Mouse (Mus musculus) midbrain, embryonic 12.5 days (tissue): ENCODE measurements around the gene D930048N14Rik. TPM values are rescaled to one million over a fixed set of nuclear protein-coding genes. Genes with fewer than 3 reads are reported as not detected.

ENCODE experiments used
- ATAC-seq: fragments of 200-750 bp; cut with Nextera tagmentation; 2 replicates; pipeline ENCODE4 v1.8.0; 2017; ENCODE audit warnings: low read depth, moderate TSS enrichment, moderate library complexity; ENCODE audit not compliant: low FRiP score
- H3K27ac ChIP-seq: fragments of 300-500 bp; sonication (generic); replicated peaks from 2 replicates; pipeline ENCODE4 v1.5.1; 2016; ENCODE audit warnings: mild to moderate bottlenecking
- H3K27me3 ChIP-seq: fragments of 300-500 bp; sonication (generic); 2 replicates; pipeline ENCODE4 v1.6.1; 2016; ENCODE audit warnings: mild to moderate bottlenecking
- H3K36me3 ChIP-seq: fragments of 300-500 bp; sonication (generic); 2 replicates; pipeline ENCODE4 v1.6.1; 2016
- H3K4me1 ChIP-seq: fragments of 300-500 bp; sonication (generic); 2 replicates; pipeline ENCODE4 v1.6.1; 2016
- H3K4me2 ChIP-seq: fragments of 300-500 bp; sonication (generic); replicated peaks from 2 replicates; pipeline ENCODE4 v1.6.1; 2016; ENCODE audit warnings: mild to moderate bottlenecking, moderate library complexity
- H3K4me3 ChIP-seq: fragments of 300-500 bp; sonication (generic); 2 replicates; pipeline ENCODE4 v1.5.1; 2016; ENCODE audit warnings: mild to moderate bottlenecking
- H3K9ac ChIP-seq: fragments of 300-500 bp; sonication (generic); replicated peaks from 2 replicates; pipeline ENCODE4 v1.6.1; 2016; ENCODE audit warnings: mild to moderate bottlenecking, moderate library complexity
- H3K9me3 ChIP-seq: fragments of 300-500 bp; sonication (generic); 2 replicates; pipeline ENCODE4 v1.6.1; 2016; ENCODE audit warnings: mild to moderate bottlenecking
- WGBS: fragments of 180-500 bp; shearing (Covaris S2); methylation state at CpG from one replicate; pipeline ENCODE4 v1.1.7; 2016; 5-methylcytosine and 5-hydroxymethylcytosine counted together
- polyA plus RNA-seq: library from polyadenylated mRNA; unstranded; fragments of >200 nt; fragmentation: Nextera tagmentation; extraction: Ambion mirVana; gene quantifications from 2 replicates; pipeline ENCODE4 v1.2.1, GENCODE M21; 2016

The D930048N14Rik gene
- polyA plus RNA-seq, 1 experiment from 2014 or later: 0.51 TPM

DNA sequence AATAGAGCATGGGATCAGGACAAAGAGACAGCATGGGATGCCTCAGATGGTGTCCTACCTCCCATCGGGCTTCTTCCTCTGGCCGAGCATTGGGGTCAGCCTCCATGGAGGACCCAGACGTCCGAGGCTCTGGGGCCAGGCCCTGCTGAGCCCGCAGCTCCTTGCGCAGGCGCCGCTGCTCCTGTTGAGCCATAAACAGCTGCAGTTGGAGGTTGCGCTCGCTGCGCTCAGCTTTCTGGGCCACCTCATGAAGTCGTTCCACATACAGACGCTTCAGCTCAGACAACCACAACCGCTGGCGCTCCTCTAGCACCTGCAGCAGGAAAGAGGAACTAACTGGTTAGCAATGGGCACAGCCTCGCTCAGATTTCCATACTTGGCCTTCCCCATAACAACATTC, 6.5 kb upstream of the D930048N14Rik start:
- H3K9me3 ChIP-seq: no peaks in the 10 kb centered on the region
- no peak overlapping the region for H3K9ac ChIP-seq
- no peak for ATAC-seq
- no peak overlapping the region for H3K27ac ChIP-seq
- H3K4me2 ChIP-seq: no peak overlapping the region
- peaks cover 1% of the 10 kb centered on the region; the same call in 1 of the 2 replicates for H3K27me3 ChIP-seq
- no peak overlapping the region for H3K4me3 ChIP-seq
- H3K36me3 ChIP-seq: 0 out of 2 replicates have a peak, but pooled peaks cover 3% of the 10 kb centered on the region
- WGBS: 76% methylated on average over 16 of the region's 16 CpGs
- H3K4me1 ChIP-seq: peaks cover 14% of the 10 kb centered on the region

DNA sequence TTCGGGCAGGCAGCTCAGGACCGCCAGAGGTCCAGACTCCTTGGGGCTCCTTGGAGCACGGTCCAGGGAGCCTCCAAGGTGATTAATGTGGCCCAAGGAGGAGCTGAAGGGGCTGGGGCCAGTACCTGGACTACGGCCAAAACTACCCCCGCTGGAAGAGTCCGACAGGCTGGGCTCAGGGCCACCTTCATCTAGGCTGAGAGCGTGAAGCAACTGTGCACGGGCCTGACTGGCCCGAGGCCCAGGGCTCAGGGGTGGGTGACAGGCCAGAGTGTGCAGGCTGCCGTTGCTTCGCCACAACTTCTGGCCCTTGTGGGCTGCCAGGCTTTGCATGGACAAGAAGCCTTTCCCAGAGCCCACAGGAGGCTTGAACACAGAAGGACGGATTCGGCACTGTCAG, 5.5 kb upstream of the D930048N14Rik start:
- WGBS: 94% methylated on average over 13 of the region's 13 CpGs
- no peak overlapping the region for H3K4me2 ChIP-seq
- H3K27me3 ChIP-seq: peaks cover 12% of the 10 kb centered on the region
- no peaks in the 10 kb centered on the region for H3K9me3 ChIP-seq
- no peak overlapping the region for H3K27ac ChIP-seq
- peaks cover 25% of the 10 kb centered on the region for H3K4me1 ChIP-seq
- H3K4me3 ChIP-seq: no peak overlapping the region
- no peak for ATAC-seq
- H3K9ac ChIP-seq: no peak overlapping the region
- 0 out of 2 replicates have a peak, but pooled peaks cover 3% of the 10 kb centered on the region for H3K36me3 ChIP-seq

DNA sequence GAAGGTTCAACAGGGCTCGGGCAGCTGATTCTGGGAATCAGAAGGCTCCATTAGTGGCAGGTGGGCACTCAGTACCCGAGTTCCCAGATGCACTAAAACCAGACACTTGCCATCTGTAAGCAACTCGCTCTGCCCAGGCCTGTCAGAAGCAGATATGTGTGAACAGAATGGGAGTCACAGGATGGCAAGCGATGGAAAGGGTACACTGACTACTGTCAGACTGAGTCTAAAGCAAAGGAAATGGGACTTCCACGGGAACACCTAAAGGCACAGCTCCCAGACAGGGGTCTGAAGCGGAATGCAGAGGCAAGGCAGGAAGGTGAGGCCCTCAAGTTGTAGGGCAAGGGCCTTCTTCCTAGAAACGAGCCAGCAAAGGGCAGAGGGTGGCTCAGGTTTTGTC, 4.5 kb upstream of the D930048N14Rik start:
- Histone ChIP-seq H3K27ac (no peak overlapping the region), H3K4me3 (no peak overlapping the region), H3K4me2 (no peak overlapping the region), H3K27me3 (peaks cover 21% of the 10 kb centered on the region), H3K36me3 (0 out of 2 replicates have a peak, but pooled peaks cover 3% of the 10 kb centered on the region), H3K9ac (no peak overlapping the region), H3K9me3 (no peaks in the 10 kb centered on the region), H3K4me1 (peaks cover 31% of the 10 kb centered on the region)
- WGBS: 88% methylated on average over 7 of the region's 7 CpGs
- no peak for ATAC-seq

DNA sequence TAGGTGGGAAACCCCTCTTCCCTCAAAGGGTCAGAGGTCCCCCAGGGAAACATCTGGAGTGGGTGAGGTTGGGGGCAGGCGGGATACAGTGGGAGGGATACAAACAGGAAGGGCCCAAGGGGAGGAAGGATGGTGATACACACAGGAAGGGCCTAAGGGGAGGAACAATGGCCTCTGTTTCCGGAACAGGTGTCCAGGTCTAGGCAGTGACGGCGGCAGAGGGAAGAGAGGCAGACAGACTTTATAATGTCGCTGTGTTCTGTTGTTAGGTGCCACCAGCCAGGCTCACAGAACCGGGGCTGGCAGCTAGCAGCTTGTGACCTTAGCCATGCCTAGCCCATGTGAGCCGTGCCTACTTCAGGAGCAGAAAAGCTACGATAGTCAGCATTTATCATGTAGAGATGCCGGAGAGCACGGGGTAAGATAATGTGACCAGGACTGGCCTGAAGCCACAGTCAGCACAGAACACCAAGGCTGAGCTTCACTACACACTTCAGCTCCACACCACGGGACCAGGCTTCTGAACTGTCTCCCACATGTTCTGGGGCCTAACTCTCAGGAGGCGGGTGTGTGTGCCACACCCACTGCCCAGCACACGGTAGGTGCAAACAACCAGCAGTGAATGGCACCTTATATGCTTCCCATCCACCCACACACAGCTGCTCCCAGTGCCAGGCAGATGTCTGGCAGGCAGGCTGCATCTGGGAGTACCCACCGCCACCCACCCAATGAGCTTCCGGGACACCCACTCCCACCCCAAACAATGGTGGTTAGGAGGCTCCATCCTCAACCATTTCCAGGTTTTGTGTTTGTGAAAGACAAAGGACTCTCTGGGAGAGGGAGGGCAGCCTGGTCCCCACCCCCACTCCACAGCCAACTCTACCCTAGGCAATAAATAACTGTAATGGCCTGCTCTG, 3.7 kb upstream of the D930048N14Rik start:
- ATAC-seq: no peak
- peaks cover 29% of the 10 kb centered on the region for H3K27me3 ChIP-seq
- H3K4me1 ChIP-seq: peaks cover 31% of the 10 kb centered on the region
- H3K4me3 ChIP-seq: no peak overlapping the region
- no peaks in the 10 kb centered on the region for H3K9me3 ChIP-seq
- no peak overlapping the region for H3K9ac ChIP-seq
- 86% methylated on average over 15 of the region's 15 CpGs for WGBS
- 0 out of 2 replicates have a peak overlapping the region, but pooled peaks have one; percentile 4 for H3K27ac ChIP-seq
- H3K36me3 ChIP-seq: 0 out of 2 replicates have a peak, but pooled peaks cover 3% of the 10 kb centered on the region
- no peak overlapping the region for H3K4me2 ChIP-seq

DNA sequence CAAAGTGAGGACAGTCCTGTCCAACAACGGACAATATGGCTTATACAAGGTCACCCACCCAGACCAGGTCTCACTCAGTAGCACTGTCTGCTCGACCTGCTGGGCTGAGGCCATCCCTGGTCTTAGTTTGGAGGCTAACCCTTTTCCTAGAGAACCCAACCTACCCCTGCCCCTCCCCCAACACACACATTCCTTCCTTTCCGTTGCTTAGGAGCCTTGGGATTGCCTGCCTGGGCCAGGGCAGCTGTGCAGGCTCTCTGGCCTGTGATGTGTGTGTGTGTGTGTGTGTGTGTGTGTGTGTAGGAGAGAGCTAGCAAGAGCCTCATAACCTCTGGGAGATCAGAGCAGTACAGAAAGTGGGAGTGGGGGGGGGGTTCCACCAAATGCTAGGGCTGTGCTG, 2.2 kb upstream of the D930048N14Rik start:
- peak; percentile 79 for ATAC-seq
- Histone ChIP-seq H3K4me3 (no peak overlapping the region), H3K9ac (0 out of 2 replicates have a peak overlapping the region, but pooled peaks have one; percentile 31), H3K4me1 (peaks cover 31% of the 10 kb centered on the region), H3K36me3 (0 out of 2 replicates have a peak, but pooled peaks cover 3% of the 10 kb centered on the region), H3K4me2 (peak overlapping the region; percentile 87), H3K27ac (peak overlapping the region; percentile 43; the same call in 1 of the 2 replicates), H3K27me3 (peaks cover 30% of the 10 kb centered on the region), H3K9me3 (no peaks in the 10 kb centered on the region)
- WGBS: 8% methylated on average over 3 of the region's 3 CpGs

DNA sequence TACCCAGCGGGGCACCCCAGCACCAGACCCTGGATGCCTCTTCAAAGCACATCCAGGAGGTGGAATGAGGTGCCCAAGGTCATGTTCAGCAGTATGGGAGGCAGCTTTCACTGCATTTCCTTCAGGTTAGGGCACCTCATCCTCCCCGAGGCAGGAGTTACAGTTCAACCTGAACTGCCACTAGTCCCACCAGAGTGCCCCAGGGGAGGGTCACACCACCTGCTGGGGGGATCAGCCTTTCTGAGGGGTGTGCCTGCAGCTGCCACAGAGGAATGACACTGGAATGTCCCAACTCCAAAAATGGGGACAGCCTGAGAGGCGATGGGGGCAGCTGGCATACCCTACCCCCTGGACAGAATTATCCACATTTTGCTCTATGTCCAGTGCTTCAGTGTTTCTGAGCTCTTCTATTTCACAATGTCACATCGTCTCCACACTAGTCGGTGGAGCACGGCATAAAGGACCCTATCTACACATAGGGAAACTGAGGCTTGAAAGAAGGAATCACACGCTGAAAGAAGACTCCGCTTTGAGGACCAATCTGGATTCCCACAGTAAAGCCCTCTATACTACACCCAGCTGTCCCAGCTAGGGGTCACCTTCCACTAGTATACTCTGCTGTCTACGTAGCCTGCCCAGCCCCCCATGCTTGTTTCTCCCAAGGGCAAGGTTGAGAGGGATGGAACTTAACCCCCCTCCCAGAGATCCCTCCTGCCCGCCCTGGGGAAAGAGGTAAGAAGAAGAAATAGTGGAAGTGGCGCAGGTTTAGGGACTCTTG, 1.5 kb upstream of the D930048N14Rik start:
- Histone ChIP-seq H3K36me3 (no peaks in the 10 kb centered on the region), H3K4me3 (peak overlapping the region; percentile 58; the same call in 1 of the 2 replicates), H3K4me1 (peaks cover 31% of the 10 kb centered on the region), H3K4me2 (peak overlapping the region; percentile 87), H3K9me3 (no peaks in the 10 kb centered on the region), H3K27ac (peak overlapping the region; percentile 43; the same call in 1 of the 2 replicates), H3K27me3 (peaks cover 30% of the 10 kb centered on the region), H3K9ac (0 out of 2 replicates have a peak overlapping the region, but pooled peaks have one; percentile 31)
- 18% methylated on average over 11 of the region's 11 CpGs for WGBS
- 0 out of 2 replicates have a peak, but pooled peaks have one; percentile 8 for ATAC-seq

DNA sequence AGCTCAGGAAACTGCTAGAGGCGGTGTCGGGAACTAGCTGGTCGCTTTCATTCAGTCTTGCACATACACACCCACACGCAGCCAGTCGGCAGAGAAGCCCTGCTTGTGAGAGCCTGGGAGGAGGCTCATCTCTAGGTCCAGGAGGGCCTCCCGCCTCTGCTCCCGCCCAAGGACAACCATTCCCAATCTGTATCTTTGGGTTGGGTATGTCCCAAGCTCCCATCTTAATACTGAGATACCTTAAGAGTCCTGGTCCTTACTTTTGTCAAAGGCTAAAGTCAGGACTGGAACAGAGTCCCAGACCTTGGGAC, 910 bp upstream of the D930048N14Rik start:
- peak overlapping the region; percentile 58 for H3K4me3 ChIP-seq
- H3K4me2 ChIP-seq: peak overlapping the region; percentile 87
- peak overlapping the region; percentile 62 for H3K9ac ChIP-seq
- H3K36me3 ChIP-seq: no peaks in the 10 kb centered on the region
- H3K27me3 ChIP-seq: peaks cover 30% of the 10 kb centered on the region
- H3K4me1 ChIP-seq: peaks cover 31% of the 10 kb centered on the region
- WGBS: 2% methylated on average over 7 of the region's 7 CpGs
- no peak for ATAC-seq
- H3K9me3 ChIP-seq: no peaks in the 10 kb centered on the region
- no peak overlapping the region for H3K27ac ChIP-seq

DNA sequence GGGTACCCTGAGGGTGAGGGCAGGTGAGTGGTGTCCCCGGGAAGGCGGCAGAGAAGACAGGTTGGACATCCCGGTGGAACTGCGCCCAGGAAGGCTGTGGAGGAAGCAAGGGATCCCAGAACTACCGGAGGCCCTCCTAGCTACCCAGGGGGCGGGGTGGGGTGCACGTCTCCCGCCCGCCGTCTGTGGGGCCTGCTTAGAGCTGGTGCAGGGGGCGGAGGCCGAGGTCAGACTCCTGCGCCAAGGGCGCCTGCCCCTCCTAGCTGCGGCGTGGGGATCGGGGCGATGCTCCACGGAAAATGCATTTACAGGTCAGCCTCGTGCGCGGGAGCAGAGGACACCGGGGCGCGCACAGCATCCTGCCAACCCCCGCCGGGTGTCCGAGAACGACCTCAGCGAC, 493 bp upstream of the D930048N14Rik start:
- Histone ChIP-seq H3K4me1 (peaks cover 31% of the 10 kb centered on the region), H3K9me3 (no peaks in the 10 kb centered on the region), H3K27ac (no peak overlapping the region), H3K27me3 (peaks cover 30% of the 10 kb centered on the region), H3K4me2 (peak overlapping the region; percentile 87), H3K9ac (peak overlapping the region; percentile 62), H3K4me3 (peak overlapping the region; percentile 58), H3K36me3 (no peaks in the 10 kb centered on the region)
- WGBS: under 1% methylated on average over 30 of the region's 30 CpGs
- ATAC-seq: no peak

DNA sequence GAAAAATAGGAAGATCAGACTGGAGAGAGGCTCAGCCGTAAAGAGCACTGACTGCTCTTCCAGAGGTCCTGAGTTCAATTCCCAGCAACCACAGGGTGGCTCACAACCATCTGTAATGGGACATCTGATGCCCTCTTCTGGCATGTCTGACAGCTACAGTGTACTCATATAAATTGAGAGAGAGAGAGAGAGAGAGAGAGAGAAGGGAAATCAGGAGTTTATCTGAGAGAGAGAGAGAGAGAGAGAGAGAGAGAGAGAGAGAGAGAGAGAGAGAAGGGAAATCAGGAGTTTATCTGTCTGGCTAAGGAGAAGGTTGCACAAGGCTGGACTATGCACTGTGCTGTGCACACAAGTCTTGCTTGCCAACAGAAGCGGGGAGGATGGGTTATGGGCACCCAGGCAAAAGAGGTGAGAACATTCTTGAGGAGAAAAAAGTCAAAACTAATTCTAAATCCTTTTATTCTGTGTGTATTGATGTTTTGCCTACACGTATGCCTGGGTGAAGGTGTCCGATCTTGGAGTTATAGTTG, 2.2 kb downstream of the D930048N14Rik start:
- H3K4me3 ChIP-seq: no peak overlapping the region
- 92% methylated on average over 4 of the region's 4 CpGs for WGBS
- H3K4me2 ChIP-seq: no peak overlapping the region
- H3K4me1 ChIP-seq: peaks cover 30% of the 10 kb centered on the region
- no peak overlapping the region for H3K27ac ChIP-seq
- H3K9ac ChIP-seq: no peak overlapping the region
- H3K27me3 ChIP-seq: peaks cover 30% of the 10 kb centered on the region
- no peak for ATAC-seq
- no peaks in the 10 kb centered on the region for H3K36me3 ChIP-seq
- H3K9me3 ChIP-seq: no peaks in the 10 kb centered on the region

DNA sequence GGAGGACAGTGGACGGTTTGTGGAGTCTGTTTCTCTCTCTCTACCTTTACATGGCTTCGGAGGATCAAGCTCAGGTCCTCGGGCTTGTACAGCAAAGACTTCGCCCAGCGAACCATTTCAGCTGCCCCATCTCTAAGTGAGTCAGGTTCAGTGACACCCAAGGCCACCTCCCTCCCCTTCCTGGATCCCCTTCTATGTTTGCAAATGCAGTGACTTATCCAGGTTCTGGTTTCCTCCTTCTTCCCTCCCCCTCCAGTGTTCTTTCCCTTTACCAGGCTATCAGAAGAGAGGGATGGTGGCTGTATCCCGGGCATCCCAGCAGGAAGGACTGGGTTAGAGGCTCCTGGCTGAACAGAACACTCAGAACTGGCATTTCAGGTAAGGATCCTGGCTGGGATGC, 3.0 kb downstream of the D930048N14Rik start:
- Histone ChIP-seq H3K4me1 (peaks cover 22% of the 10 kb centered on the region), H3K27ac (no peak overlapping the region; the same call in 1 of the 2 replicates), H3K36me3 (no peaks in the 10 kb centered on the region), H3K4me2 (no peak overlapping the region), H3K9ac (no peak overlapping the region), H3K27me3 (peaks cover 30% of the 10 kb centered on the region), H3K9me3 (no peaks in the 10 kb centered on the region), H3K4me3 (no peak overlapping the region)
- 89% methylated on average over 6 of the region's 6 CpGs for WGBS
- no peak for ATAC-seq

DNA sequence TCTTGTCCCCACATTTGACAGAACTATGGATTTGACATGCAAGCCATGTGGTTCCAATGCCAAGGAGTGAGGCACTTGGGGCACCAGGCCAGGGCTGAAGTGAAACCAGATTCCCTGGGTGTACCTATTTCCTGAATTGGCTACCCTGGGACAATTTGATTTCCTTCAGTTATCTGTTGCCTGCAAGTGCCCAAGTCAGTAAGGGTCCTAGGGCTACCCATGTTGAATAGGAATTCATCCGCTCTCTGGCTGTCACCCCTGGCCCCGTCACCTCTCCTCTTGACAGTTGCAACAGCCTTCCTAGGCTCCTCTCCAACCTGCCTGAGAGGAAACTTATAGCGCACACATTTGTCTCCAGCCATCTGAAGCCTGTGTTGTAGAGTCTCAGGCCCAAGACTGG, 4.1 kb downstream of the D930048N14Rik start:
- H3K27ac ChIP-seq: no peak overlapping the region
- WGBS: 90% methylated on average over 3 of the region's 3 CpGs
- ATAC-seq: no peak

More for the DNA sequence above, 4.1 kb downstream of the D930048N14Rik start:
- Histone ChIP-seq H3K9ac (no peak overlapping the region), H3K36me3 (no peaks in the 10 kb centered on the region), H3K4me2 (no peak overlapping the region), H3K27me3 (peaks cover 23% of the 10 kb centered on the region), H3K4me3 (no peak overlapping the region), H3K4me1 (peaks cover 11% of the 10 kb centered on the region), H3K9me3 (no peaks in the 10 kb centered on the region)
